Mouse (Mus musculus) forebrain, embryonic 14.5 days (tissue): Measurements from ENCODE around the gene Stub1. TPM values are rescaled to one million over a fixed set of nuclear protein-coding genes. Genes with fewer than 3 reads are reported as not detected.

Experiments
- ATAC-seq: fragments of 200-750 bp; cut with Nextera tagmentation; 2 replicates; pipeline ENCODE4 v1.8.0; 2017; ENCODE audit warnings: mild to moderate bottlenecking, moderate library complexity
- DNase-seq: peaks from one replicate; pipeline ENCODE4 v3.0.0-alpha.2; 2015; ENCODE audit warnings: low spot score
- H3K27ac ChIP-seq: fragments of 300-500 bp; sonication (generic); 2 replicates; pipeline ENCODE4 v1.5.1; 2014; ENCODE audit warnings: low read depth, mild to moderate bottlenecking, control low read depth, low read length, moderate library complexity
- H3K27me3 ChIP-seq: fragments of 300-500 bp; sonication (generic); replicated peaks from 2 replicates; pipeline ENCODE4 v1.6.1; 2014; ENCODE audit warnings: low read length, control low read depth, mixed read lengths; ENCODE audit not compliant: control insufficient read depth, insufficient read depth
- H3K36me3 ChIP-seq: fragments of 300-500 bp; sonication (generic); 2 replicates; pipeline ENCODE4 v1.6.1; 2014; ENCODE audit warnings: low read length, control low read depth; ENCODE audit not compliant: control insufficient read depth, insufficient read depth
- H3K4me1 ChIP-seq: fragments of 300-500 bp; sonication (generic); 2 replicates; pipeline ENCODE4 v1.6.1; 2014; ENCODE audit warnings: antibody characterized with exemption, low read length, control low read depth; ENCODE audit not compliant: control insufficient read depth, insufficient read depth
- H3K4me2 ChIP-seq: fragments of 300-500 bp; sonication (generic); 2 replicates; pipeline ENCODE4 v1.6.1; 2014; ENCODE audit warnings: mild to moderate bottlenecking, control low read depth, low read length
- H3K4me3 ChIP-seq: fragments of 300-500 bp; sonication (generic); 2 replicates; pipeline ENCODE4 v1.5.1; 2014; ENCODE audit warnings: low read depth, low read length, control low read depth
- H3K9ac ChIP-seq: fragments of 300-500 bp; sonication (generic); 2 replicates; pipeline ENCODE4 v1.6.1; 2014; ENCODE audit warnings: mild to moderate bottlenecking, low read length, control low read depth, moderate library complexity
- H3K9me3 ChIP-seq: fragments of 300-500 bp; sonication (generic); replicated peaks from 2 replicates; pipeline ENCODE4 v1.6.1; 2016; ENCODE audit warnings: low read length, control low read depth, mixed read lengths; ENCODE audit not compliant: control insufficient read depth
- WGBS: fragments of 180-500 bp; shearing (Covaris S2); extraction: QIAGEN DNeasy Blood & Tissue Kit; methylation state at CpG from one replicate; pipeline ENCODE4 v1.1.7; 2014; 5-methylcytosine and 5-hydroxymethylcytosine counted together
- polyA plus RNA-seq: library from polyadenylated mRNA; unstranded; fragments of >200 nt; fragmentation: Nextera tagmentation; extraction: Ambion mirVana; gene quantifications from 2 replicates; pipeline ENCODE4 v1.2.1, GENCODE M21; 2014

The Stub1 gene
- polyA plus RNA-seq, 1 experiment from 2014 or later: 315 TPM

DNA sequence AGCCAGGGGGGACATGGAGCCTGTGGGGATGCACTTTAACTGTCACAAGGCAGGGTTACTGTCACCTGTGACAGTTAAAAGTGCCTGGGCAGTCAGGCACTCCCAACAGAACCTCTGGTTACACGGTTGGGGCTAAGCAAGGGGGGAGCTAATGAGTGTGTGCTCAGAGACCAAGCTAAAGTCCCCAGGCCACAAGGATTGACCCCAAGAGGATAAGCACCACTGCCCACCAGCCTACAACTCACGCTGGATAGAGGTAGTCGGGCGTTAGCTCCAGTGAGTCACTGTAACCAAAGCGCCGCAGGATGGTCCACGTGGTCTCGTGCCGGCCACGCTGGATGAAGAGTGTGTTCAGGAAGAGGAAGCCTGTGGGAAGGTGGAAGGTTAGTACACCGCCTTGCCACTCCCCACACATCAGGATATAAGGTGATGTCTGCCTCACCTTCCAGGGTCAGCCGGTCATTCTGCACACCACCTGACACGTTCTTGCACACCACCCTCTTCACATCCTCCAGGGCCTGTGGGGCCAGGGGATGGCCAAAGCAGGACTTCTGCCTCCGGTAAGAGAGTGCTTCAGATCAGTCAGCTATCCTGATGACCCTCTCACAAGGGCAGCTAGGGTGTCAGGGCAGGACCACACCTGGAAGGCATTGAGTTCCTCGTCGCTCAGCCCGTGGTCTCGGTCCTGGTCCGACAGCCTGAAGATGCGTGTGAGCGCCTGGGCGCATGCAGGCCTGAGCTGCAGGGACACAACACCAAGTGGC, 8.1 kb upstream of the Stub1 start, which contains the start of gene Gm20683:
TSS of gene Gm20683 (minus strand) at position 647 of the 764 bp plus-strand sequence.
- ATAC-seq (no peak), DNase-seq (no peak)
- no peak within 1 kb of the TSS for H3K4me2 ChIP-seq

DNA sequence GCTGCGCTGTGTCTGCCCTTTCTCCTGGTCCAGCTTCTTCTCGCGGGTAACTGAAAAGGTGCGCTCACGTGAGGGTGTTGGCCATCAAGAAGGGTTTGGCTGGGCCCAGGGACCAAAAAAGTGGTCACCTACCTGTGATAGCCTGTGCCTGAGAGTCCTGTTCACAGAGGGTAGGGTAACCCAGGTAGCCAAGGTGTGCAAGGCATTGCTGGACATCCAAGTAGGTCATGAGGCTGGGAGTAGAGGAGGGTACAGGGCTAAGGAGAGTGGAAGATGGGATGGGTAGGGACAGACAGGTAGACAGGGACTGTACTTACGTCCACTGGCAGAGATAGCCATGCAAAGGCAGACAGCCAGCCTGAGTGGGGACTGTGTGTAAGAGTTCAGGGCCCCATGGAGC, 7.3 kb upstream of the Stub1 start:
- Histone ChIP-seq H3K27ac (no peak overlapping the region), H3K27me3 (no peaks in the 10 kb centered on the region), H3K4me2 (no peak overlapping the region), H3K4me1 (peaks cover 25% of the 10 kb centered on the region), H3K4me3 (no peak overlapping the region), H3K36me3 (peaks cover 51% of the 10 kb centered on the region), H3K9me3 (no peaks in the 10 kb centered on the region), H3K9ac (no peak overlapping the region)
- ATAC-seq (no peak), DNase-seq (no peak)
- 98% methylated on average over 6 of the region's 6 CpGs for whole genome bisulfite sequencing

More for the DNA sequence above, 8.1 kb upstream of the Stub1 start, which contains the start of gene Gm20683:
- Histone ChIP-seq H3K27ac (no peak within 1 kb of the TSS), H3K4me3 (no peak within 1 kb of the TSS), H3K9ac (no peak within 1 kb of the TSS), H3K9me3 (no peaks in the 10 kb centered on the region), H3K36me3 (peaks cover 49% of the 10 kb centered on the region), H3K27me3 (no peaks in the 10 kb centered on the region), H3K4me1 (peaks cover 21% of the 10 kb centered on the region)
- WGBS: 94% methylated on average over 22 of the region's 22 CpGs

- Histone ChIP-seq H3K27ac (no peak overlapping the region), H3K36me3 (peaks cover 59% of the 10 kb centered on the region), H3K9me3 (no peaks in the 10 kb centered on the region), H3K4me2 (no peak overlapping the region), H3K4me3 (no peak overlapping the region), H3K4me1 (peaks cover 32% of the 10 kb centered on the region), H3K9ac (no peak overlapping the region), H3K27me3 (no peaks in the 10 kb centered on the region)
- DNase-seq (no peak), ATAC-seq (no peak)
- WGBS: 85% methylated on average over 14 of the region's 14 CpGs
These were observed 6.4 kb upstream of the Stub1 start for GRCm38 (mm10) chr17:25839455-25840235.

- DNase-seq (no peak), ATAC-seq (no peak)
- Histone ChIP-seq H3K4me1 (peaks cover 39% of the 10 kb centered on the region), H3K36me3 (peaks cover 59% of the 10 kb centered on the region), H3K27me3 (no peaks in the 10 kb centered on the region), H3K27ac (no peak overlapping the region), H3K9me3 (no peaks in the 10 kb centered on the region), H3K9ac (no peak overlapping the region), H3K4me2 (no peak overlapping the region), H3K4me3 (no peak overlapping the region)
- 91% methylated on average over 4 of the region's 4 CpGs for WGBS
These were observed 5.7 kb upstream of the Stub1 start for GRCm38 (mm10) chr17:25838904-25839303.

GRCm38 (mm10) chr17:25837533-25837932, 4.3 kb upstream of the Stub1 start:
- ATAC-seq (no peak), DNase-seq (peak; percentile 60)
- H3K27me3 ChIP-seq: no peaks in the 10 kb centered on the region
- no peaks in the 10 kb centered on the region for H3K9me3 ChIP-seq
- H3K36me3 ChIP-seq: peaks cover 53% of the 10 kb centered on the region
- peak overlapping the region; percentile 72 for H3K4me2 ChIP-seq
- H3K4me3 ChIP-seq: no peak overlapping the region
- H3K4me1 ChIP-seq: peaks cover 38% of the 10 kb centered on the region
- H3K9ac ChIP-seq: peak overlapping the region; percentile 72; the same call in 1 of the 2 replicates
- WGBS: 27% methylated on average over 3 of the region's 3 CpGs
- H3K27ac ChIP-seq: peak overlapping the region; percentile 67

DNA sequence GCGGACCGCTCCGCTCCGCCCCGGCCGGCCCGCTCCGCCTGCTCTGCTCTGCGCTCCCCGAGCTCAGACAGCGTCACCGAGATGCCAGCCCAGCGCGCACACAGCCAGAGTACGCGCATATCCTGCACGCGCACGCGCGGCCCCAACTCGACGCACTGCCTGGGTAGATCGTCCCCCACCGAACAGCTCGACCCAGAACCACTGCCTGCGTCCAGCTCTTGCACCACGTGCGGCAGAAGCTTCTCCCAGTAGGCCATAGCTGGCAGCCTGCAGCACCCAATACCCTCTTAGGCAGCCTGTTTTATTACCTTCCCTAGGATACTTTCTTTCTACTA, 3.8 kb upstream of the Stub1 start, which contains the start of gene Rhbdl1:
TSS of gene Rhbdl1 (minus strand) at position 220 of the 335 bp plus-strand sequence.
- DNase-seq: peak; percentile 84
- WGBS: under 1% methylated on average over 26 of the region's 29 CpGs
- peak; percentile 27 for ATAC-seq
- H3K27ac ChIP-seq: peak within 1 kb of the TSS; percentile 67
- H3K9ac ChIP-seq: peak within 1 kb of the TSS; percentile 72
- H3K36me3 ChIP-seq: peaks cover 49% of the 10 kb centered on the region
- H3K4me2 ChIP-seq: peak within 1 kb of the TSS; percentile 72
- peaks cover 39% of the 10 kb centered on the region for H3K4me1 ChIP-seq
- peak within 1 kb of the TSS; percentile 38 for H3K4me3 ChIP-seq
- H3K27me3 ChIP-seq: no peaks in the 10 kb centered on the region
- no peaks in the 10 kb centered on the region for H3K9me3 ChIP-seq

GRCm38 (mm10) chr17:25836397-25837075, 3.3 kb upstream of the Stub1 start:
- H3K4me2 ChIP-seq: peak overlapping the region; percentile 72
- H3K4me1 ChIP-seq: peaks cover 44% of the 10 kb centered on the region
- DNase-seq: peak; percentile 21
- peaks cover 47% of the 10 kb centered on the region for H3K36me3 ChIP-seq
- H3K9me3 ChIP-seq: no peaks in the 10 kb centered on the region
- peak overlapping the region; percentile 67 for H3K27ac ChIP-seq
- H3K4me3 ChIP-seq: peak overlapping the region; percentile 38
- peak overlapping the region; percentile 72 for H3K9ac ChIP-seq
- WGBS: 22% methylated on average over 21 of the region's 23 CpGs
- no peaks in the 10 kb centered on the region for H3K27me3 ChIP-seq
- no peak for ATAC-seq

GRCm38 (mm10) chr17:25835816-25836215, 2.6 kb upstream of the Stub1 start:
- Histone ChIP-seq H3K9me3 (no peaks in the 10 kb centered on the region), H3K4me3 (0 out of 2 replicates have a peak overlapping the region, but pooled peaks have one; percentile 38), H3K36me3 (peaks cover 47% of the 10 kb centered on the region), H3K4me2 (peak overlapping the region; percentile 72; the same call in 1 of the 2 replicates), H3K27ac (no peak overlapping the region), H3K9ac (no peak overlapping the region), H3K4me1 (peaks cover 48% of the 10 kb centered on the region), H3K27me3 (no peaks in the 10 kb centered on the region)
- 92% methylated on average over 16 of the region's 16 CpGs for WGBS
- ATAC-seq: no peak
- DNase-seq: no peak
